Mouse (Mus musculus) urinary bladder, postnatal 10 days (tissue): Measurements from ENCODE around the gene Nhlrc2.

Experiments used
- DNase-seq: peaks from one replicate; pipeline ENCODE4 v3.0.0; 2022; ENCODE audit warnings: low spot score

Gene Nhlrc2

GRCm38 (mm10) chr19:56563469-56563868 lies 15.4 kb downstream of the Nhlrc2 start:
- no peak for DNase-seq

DNA sequence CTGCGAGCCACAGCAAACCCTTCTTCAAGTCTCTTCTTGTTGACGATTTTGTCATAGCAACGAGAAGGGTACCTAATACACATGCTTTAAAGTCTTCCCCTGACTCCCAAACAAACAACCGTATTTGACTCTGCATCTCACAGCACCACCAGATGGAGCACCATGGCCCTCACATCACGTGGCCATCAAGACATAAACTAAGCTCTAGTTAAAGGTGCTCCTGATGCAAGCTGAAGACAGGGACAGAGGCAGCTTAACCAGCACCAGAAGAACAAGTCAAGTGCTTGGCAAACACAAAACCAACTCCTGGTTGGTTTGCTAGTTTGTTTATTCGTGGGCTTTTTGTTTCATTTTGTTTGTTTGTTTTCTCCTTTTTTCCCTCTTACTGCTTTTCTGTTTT lies 17.3 kb downstream of the Nhlrc2 start:
- DNase-seq = no peak

DNA sequence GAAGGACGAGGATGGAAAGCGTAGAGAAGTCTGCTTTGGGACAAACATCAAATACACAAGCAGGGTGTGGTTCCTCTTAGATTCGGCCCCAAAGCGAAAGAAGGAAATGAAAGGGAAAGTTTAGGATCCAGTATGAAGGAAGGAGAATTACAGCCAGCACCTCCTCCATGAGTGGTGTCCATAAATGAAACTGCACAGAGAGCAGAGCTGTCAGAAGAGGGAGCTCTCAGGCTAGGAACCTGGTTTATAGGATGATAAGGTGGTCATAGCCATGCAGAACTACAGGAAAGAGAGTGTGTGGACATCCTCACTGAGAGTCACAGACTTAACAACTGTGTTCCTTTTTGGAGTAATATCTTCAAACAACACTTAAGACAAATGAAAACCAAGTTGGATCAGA lies 18.0 kb downstream of the Nhlrc2 start:
- DNase-seq = no peak

GRCm38 (mm10) chr19:56566940-56567339 lies 18.9 kb downstream of the Nhlrc2 start:
- DNase-seq = no peak

DNA sequence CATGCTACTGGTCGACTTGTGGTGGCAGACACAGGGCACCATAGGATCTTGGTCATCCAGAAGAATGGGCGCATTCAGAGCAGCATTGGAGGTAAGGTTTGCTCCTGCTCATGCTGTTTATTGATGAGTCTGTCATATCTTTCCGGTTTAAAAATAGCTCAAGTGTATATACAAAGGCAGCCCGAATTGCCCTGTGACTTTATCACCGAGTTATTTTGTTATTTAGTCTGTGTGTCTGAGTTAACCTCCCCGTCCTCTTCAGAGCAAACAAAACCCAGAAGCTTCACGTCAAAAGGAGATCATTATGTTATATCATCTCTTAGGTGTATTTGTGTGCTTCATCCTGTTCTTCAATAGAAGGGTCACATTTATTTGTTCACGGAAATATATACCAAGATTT lies 22.7 kb downstream of the Nhlrc2 start:
- no peak for DNase-seq

GRCm38 (mm10) chr19:56571234-56571633 lies 23.2 kb downstream of the Nhlrc2 start:
- no peak for DNase-seq

DNA sequence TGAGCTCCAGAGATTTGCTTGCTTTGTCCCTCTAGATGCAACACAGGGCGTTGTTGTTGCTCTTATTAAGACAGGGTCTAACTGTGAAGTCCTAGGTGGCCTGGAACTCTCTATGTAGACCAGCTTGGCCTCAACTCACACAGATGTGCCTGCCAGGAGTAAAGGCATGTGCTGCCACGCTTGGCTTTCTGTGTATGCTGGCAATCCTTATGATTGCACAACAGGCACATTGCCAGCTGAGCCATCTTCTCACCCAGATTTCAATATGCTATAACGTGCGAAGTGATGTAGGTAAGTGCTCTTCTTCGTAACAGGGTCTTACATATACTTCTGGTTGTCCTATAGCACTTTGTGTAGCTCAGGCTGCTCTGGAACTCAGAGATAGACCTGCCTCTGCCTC lies 23.9 kb downstream of the Nhlrc2 start:
- DNase-seq = no peak

GRCm38 (mm10) chr19:56573184-56573583 lies 25.1 kb downstream of the Nhlrc2 start:
- no peak for DNase-seq

DNA sequence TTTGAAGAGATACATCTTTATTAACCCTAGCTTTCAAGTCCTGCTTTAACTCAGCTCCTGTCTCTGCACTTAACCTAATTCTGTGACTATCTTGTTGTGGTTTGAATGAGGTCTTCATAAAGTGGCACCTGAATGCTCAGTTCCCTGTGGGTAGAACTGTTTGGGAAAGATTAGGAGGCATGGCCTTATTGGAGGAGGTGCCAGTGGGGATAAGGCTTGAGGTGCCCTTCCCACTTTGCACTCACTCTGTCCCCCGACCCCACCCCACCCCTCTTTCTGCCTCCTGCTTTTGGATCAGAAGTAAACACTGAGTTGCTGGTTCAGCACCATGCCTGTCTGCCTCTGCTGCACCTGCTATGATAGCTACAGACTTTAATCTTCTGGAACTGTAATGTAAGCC lies 29.7 kb downstream of the Nhlrc2 start:
- DNase-seq = no peak

DNA sequence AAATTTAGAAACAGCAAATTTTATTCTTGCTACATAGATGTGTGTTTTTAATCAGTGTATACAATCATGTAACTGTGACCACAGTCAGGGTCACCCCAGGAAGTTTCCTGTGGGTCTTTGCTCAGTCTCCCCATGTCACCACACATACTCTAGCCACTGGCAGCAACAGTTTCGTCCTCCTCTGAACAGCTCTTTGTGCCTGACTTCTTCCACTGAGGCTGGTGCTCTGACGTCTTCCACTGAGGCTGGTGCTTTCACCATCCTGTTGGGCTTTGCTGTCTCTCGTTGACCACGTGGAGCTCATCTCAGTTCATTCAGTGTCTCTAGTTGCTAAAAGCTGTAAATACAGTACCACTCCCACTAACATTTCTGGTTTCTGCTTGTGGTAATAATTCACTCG lies 33.9 kb downstream of the Nhlrc2 start:
- no peak for DNase-seq

DNA sequence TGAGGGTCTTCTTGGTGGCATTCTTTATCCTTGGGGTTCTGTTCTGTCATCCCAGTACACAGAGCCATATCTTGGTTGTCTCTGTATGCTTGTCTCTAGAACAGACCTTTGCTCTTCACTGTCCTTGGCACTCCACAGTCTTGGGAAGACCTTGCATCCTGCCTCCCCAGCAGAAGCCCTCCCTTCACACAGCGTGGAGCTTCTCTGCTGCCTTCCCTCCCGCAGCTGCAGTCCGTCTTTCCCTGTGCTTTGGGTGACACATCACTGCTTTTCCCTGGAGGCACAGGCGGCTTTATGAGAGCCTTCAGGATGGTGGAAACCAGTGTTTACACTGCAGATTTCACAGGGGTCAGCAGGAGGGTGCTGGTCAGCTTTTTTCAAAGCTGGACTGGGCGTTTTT lies 35.7 kb downstream of the Nhlrc2 start:
- DNase-seq = no peak

DNA sequence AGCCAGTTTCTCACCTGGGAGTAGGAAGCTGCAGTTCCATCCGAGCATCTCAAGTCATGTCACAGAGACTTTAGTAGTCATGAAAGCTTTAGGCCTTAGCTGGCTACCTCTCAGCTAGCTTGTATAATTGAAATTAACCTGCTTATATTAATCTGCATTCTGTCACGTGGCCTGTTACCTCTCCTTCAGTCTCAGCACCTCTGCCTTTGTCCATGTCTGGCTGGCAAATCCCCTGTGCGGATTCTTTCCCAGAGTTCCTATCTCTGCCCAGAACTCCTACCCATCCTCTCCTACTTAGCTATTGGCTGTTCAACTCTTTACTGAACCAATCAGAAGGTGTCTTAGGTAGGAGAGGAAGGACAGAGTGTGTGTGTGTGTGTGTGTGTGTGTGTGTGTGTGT lies 36.2 kb downstream of the Nhlrc2 start:
- no peak for DNase-seq

DNA sequence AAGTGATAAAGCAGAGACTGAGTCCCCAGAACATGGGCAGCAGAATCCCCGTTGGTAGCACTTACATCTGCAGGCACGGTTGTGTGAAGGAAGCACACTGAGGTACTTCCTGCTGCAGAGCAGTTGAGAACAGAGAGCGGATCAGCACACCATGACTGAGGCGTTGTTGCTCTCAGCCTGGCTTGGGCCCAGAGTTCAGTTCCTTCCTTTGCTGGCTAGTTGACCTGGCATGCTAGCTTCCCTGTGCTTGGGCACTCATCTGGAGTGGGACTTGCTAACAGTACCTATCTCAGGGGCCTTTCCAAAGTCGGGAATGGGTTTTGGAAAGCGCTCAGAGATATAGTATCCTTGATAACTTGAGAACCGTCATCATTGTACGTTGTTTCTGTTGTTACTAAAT lies 38.3 kb downstream of the Nhlrc2 start:
- no peak for DNase-seq

DNA sequence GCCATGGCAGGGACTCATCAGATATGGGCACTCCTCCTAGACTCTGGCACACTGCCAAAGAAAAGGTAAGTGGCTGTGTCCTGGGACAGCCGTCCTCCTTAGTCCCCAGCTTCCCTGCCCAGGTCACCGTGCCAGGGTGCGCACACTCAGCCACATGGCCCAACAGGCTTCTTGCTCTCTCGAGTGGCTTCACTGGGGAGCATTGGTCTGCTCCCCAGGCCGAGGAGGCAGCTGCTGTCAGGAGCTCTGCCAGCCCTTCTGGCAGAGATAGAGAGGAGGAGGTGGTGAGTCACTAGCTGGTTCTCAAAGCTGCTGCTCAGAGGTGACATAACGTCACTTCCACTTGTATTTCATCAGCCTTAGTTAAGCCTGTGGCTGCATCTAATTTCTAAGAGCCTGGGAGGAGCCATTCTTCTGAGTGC lies 40.2 kb downstream of the Nhlrc2 start:
- DNase-seq = no peak

DNA sequence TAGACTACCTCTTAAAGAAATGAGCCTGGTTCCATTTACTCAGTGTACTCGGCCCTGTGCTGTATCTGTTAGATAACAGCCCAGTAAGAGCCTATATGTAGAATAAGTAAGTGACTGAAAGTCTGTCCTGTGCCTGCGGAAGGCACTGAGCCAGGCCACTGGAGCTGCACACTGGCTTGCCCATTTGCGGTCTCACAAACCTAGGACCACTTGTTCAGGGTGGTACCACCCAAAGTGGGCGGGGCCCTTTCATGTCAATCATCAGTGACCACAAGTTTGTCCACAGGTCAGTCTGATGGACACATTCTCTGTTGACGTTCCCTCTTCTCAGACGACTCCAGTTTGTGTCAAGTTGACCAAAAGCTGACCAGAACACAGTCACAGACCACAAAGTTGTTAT lies 40.9 kb downstream of the Nhlrc2 start:
- no peak for DNase-seq

GRCm38 (mm10) chr19:56589455-56589854 lies 41.4 kb downstream of the Nhlrc2 start:
- DNase-seq = no peak

GRCm38 (mm10) chr19:56590250-56590649 lies 42.2 kb downstream of the Nhlrc2 start:
- DNase-seq = no peak

DNA sequence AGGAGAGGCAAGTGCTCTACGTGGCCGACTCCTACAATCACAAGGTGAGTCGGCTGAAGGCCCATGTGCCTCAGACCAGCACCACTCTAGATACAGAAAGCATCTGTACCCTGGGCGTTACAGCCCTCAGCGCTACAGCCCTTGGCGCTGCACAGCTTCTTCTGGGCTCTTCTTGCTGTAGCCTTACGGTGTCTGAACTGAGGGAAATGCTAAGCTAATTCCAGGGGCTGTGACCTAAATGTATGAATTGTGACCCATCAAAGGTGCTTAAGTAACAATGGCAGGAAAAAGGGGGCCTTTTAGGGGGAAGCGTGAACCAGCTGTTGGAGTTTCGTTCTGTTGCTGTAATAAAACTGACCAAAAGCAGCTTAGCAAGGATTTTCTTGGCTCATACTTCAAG lies 44.4 kb downstream of the Nhlrc2 start:
- DNase-seq = no peak

DNA sequence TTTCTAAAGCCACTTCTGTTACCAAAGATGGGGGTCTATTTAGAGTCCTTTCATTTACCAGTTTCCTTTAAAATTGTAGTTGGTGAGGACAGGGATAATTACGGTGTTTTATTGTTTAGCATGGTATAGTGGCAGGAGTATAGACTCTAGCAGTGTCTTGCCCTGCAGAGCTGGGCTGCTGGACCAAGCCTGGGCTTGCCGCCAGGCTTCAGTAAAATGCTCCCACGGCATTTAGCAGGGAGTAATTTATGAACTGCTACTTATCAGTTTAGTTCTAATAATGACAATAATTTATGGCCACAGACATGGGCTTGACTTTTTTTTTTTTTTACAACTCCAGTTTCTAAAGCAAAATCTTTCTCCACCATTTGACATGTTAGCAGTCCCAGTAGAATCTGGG lies 51.9 kb downstream of the Nhlrc2 start:
- no peak for DNase-seq

DNA sequence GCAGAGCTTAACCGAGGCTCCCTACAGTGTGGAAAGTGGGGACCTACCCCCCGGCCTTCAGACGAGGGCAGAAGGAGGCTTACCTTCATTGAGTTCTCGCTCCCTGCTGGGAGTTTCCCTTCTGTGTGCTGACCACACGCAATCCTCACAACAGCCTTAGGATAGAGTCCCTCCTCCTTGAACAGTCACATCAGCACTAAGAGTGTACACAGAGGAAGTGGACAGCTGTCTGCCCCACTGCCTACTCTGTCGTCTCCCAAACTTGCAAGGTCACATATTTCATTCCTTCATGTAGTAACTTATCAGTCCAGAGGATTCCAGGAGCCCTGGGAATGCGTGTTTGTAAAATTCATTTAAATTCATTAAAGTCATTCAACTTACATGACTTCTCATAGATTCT lies 52.7 kb downstream of the Nhlrc2 start:
- no peak for DNase-seq

DNA sequence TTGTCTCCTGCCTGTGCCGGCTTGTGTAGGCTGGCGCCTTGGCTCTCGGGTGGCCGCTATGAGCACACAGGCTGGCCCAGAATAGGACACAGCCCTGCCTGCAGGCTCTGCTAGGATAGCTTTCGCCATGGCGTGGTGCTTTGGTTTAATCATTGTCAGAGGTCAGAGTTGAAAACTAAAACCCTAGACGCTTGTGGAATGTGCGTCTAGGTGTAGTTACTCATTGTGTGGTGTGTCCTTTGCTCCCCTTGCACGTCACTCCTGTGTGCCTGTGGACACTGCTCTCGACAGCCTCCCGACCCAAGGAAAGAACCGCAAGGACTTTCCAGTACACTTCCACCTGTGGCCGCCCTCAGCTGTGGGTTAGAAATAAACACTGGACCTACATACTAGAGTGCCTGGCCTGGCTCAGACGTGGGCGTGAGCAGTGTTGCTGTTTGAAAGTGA lies 53.9 kb downstream of the Nhlrc2 start:
- DNase-seq = no peak

GRCm38 (mm10) chr19:56608946-56609345 lies 60.9 kb downstream of the Nhlrc2 start:
- DNase-seq = no peak

GRCm38 (mm10) chr19:56614131-56614530 lies 66.1 kb downstream of the Nhlrc2 start:
- no peak for DNase-seq

DNA sequence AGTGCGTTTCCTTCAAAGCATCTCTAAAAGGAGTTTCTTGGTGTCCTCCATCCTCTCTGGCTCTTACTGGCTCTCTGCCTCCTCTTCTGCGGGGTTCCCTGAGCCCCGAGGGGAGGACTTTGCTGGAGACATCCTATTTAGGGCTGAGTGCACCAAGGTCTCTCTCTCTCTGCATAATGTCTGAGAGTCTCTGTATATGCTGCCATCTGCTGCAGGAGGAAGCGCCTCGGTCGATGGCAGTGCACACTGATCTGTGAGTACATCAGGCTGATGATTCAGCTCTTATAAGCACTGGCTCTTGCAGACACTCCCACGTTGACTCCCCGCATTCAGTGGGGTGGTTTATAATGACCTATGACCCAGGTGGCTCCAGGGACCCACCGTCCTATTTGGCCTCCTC lies 70.8 kb downstream of the Nhlrc2 start:
- no peak for DNase-seq

- DNase-seq = no peak
These were observed 71.5 kb downstream of the Nhlrc2 start for GRCm38 (mm10) chr19:56619546-56619945.
